Mouse (Mus musculus) stomach, postnatal 0 days (tissue): ENCODE measurements around the gene Bckdha.

Experiments used
- CTCF ChIP-seq: IDR thresholded peaks from 2 replicates; pipeline ENCODE4 v1.5.1; 2016; ENCODE audit warnings: antibody characterized with exemption, low read depth, mild to moderate bottlenecking, moderate library complexity
- EP300 ChIP-seq: optimal IDR thresholded peaks from 2 replicates; pipeline ENCODE3; 2016; ENCODE audit warnings: antibody characterized with exemption

GRCm38 (mm10) chr7:25644631-25645030, 14.2 kb downstream of the Bckdha start:
- TF ChIP-seq CTCF = no peak
- TF ChIP-seq EP300 = no peak
